Mouse (Mus musculus) lung, embryonic 14.5 days (tissue): ENCODE data around the gene Anapc2. TPM values are rescaled to one million over a fixed set of nuclear protein-coding genes. Genes with fewer than 3 reads are reported as not detected.

Experiments used
- ATAC-seq: fragments of 200-750 bp; cut with Nextera tagmentation; 2 replicates; pipeline ENCODE4 v1.8.0; 2017; ENCODE audit warnings: mild to moderate bottlenecking, moderate TSS enrichment, moderate library complexity; ENCODE audit not compliant: insufficient read depth
- DNase-seq: peaks from one replicate; pipeline ENCODE4 v3.0.0-alpha.2; 2015
- H3K27ac ChIP-seq: fragments of 300-500 bp; sonication (generic); 2 replicates; pipeline ENCODE4 v1.5.1; 2014; ENCODE audit warnings: low read depth, mild to moderate bottlenecking, moderate library complexity
- H3K27me3 ChIP-seq: fragments of 300-500 bp; sonication (generic); 2 replicates; pipeline ENCODE4 v1.6.1; 2014; ENCODE audit warnings: low read length, control low read depth; ENCODE audit not compliant: insufficient read depth
- H3K36me3 ChIP-seq: fragments of 300-500 bp; sonication (generic); 2 replicates; pipeline ENCODE4 v1.6.1; 2014; ENCODE audit warnings: control low read depth; ENCODE audit not compliant: insufficient read depth
- H3K4me1 ChIP-seq: fragments of 300-500 bp; sonication (generic); 2 replicates; pipeline ENCODE4 v1.6.1; 2014; ENCODE audit warnings: antibody characterized with exemption, control low read depth; ENCODE audit not compliant: insufficient read depth
- H3K4me2 ChIP-seq: fragments of 300-500 bp; sonication (generic); 2 replicates; pipeline ENCODE4 v1.6.1; 2014; ENCODE audit warnings: mild to moderate bottlenecking
- H3K4me3 ChIP-seq: fragments of 300-500 bp; sonication (generic); 2 replicates; pipeline ENCODE4 v1.5.1; 2014; ENCODE audit warnings: low read depth, low read length
- H3K9ac ChIP-seq: fragments of 300-500 bp; sonication (generic); 2 replicates; pipeline ENCODE4 v1.6.1; 2014
- H3K9me3 ChIP-seq: fragments of 300-500 bp; sonication (generic); 2 replicates; pipeline ENCODE4 v1.6.1; 2016; ENCODE audit warnings: low read depth, low read length, control low read depth
- CTCF ChIP-seq: IDR thresholded peaks from 2 replicates; pipeline ENCODE4 v1.5.1; 2016; ENCODE audit warnings: antibody characterized with exemption, low read depth
- WGBS: fragments of 180-500 bp; shearing (Covaris S2); extraction: QIAGEN DNeasy Blood & Tissue Kit; methylation state at CpG from one replicate; pipeline ENCODE4 v1.1.7; 2014; 5-methylcytosine and 5-hydroxymethylcytosine counted together
- polyA plus RNA-seq: library from polyadenylated mRNA; unstranded; fragments of >200 nt; fragmentation: Nextera tagmentation; extraction: Ambion mirVana; gene quantifications from 2 replicates; pipeline ENCODE4 v1.2.1, GENCODE M21; 2014

Gene Anapc2
- polyA plus RNA-seq, 1 experiment from 2014 or later: 119 TPM

DNA sequence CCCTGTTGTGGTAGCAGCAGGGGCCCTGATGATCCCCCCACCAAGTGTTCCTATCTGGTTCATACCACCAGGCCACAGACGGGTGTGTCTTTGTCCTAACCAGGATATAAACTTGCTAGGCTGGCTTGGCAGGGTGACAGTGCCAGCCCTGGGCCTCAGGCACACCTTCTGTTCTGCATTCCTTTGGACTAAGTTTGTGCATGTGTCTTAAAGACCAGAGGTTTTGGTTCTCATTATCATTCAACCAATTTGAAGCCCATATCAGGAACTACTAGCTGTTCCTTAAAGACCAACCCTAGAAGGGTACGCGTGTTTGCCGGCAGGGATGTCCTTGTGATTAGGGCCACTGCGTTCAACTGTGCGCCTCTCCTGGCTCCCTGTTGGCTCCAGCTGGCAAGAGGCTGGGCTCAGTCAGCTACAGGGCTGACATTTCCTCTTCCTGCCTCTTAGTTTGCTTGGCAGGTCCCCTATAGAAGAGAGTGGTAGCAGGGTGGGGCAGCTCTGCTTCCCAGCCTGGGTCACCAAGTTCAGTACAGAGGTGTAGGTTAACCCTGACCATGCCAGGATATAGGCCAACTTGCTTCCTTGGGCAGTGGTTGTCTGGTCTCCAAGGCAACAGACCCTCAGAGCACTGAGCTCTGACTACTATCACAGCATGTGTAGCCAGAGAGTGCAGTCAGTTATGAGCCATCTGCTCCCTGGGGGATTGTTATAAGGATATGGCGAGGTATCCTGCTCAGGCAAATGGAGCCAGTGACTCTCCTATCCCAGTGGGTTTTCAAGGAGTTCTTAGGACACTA is 14.8 kb downstream of the Anapc2 start:
- Histone ChIP-seq H3K9me3 (no peaks in the 10 kb centered on the region), H3K4me1 (0 out of 2 replicates have a peak, but pooled peaks cover 2% of the 10 kb centered on the region), H3K36me3 (peaks cover 42% of the 10 kb centered on the region), H3K4me2 (no peak overlapping the region), H3K4me3 (no peak overlapping the region), H3K27ac (peak overlapping the region; percentile 26; the same call in 1 of the 2 replicates), H3K9ac (no peak overlapping the region), H3K27me3 (peaks cover 42% of the 10 kb centered on the region)
- no peak for TF ChIP-seq CTCF
- DNase-seq (peak; percentile 41), ATAC-seq (peak; percentile 55; the same call in 1 of the 2 replicates)
- 48% methylated on average over 7 of the region's 7 CpGs for WGBS

DNA sequence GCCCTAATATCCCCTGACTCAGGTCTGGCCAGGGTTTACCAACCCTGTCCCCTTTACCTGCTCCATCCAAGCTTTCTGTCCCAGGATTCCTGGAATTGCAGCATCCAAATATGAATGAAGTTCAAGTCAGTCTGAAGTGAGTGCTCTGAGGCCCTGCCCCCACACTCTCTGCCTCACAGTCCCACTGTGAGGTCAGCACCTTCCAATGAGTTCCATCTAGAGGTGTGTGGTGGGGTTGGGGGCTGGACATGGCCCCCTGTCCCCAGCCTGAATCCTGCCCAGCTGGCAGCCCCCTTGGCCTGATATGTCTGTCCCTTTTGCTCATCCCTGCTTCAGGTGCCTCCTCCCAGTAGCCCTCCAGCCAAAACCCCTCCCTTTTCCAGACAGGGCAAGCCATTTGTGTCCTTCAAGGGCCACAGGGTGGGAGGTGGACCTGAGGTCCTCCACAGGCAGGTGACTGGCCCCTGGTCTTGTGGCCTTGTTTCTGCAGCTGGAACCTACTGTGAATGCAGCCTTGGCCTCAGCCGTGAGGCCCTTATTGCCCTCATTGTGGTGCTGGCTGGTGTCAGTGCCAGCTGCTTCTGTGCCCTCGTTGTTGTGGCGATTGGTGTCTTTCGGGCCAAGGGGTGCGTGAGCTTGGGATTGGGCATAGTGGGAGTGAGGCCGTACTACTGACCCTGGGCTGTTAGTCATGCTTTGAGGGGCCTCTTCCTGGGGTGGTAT is 15.8 kb downstream of the Anapc2 start, which contains the start of gene Tmem210:
TSS of gene Tmem210 (plus strand) at position 219 of the 723 bp plus-strand sequence.
- H3K9me3 ChIP-seq: no peaks in the 10 kb centered on the region
- 72% methylated on average over 6 of the region's 6 CpGs for WGBS
- no peak within 1 kb of the TSS for H3K4me2 ChIP-seq
- H3K36me3 ChIP-seq: peaks cover 32% of the 10 kb centered on the region
- H3K9ac ChIP-seq: no peak within 1 kb of the TSS
- 0 out of 2 replicates have a peak, but pooled peaks cover 2% of the 10 kb centered on the region for H3K4me1 ChIP-seq
- peak within 1 kb of the TSS; percentile 26; the same call in 1 of the 2 replicates for H3K27ac ChIP-seq
- TF ChIP-seq CTCF: no peak
- H3K27me3 ChIP-seq: peaks cover 53% of the 10 kb centered on the region
- no peak for DNase-seq
- no peak for ATAC-seq
- H3K4me3 ChIP-seq: no peak within 1 kb of the TSS

DNA sequence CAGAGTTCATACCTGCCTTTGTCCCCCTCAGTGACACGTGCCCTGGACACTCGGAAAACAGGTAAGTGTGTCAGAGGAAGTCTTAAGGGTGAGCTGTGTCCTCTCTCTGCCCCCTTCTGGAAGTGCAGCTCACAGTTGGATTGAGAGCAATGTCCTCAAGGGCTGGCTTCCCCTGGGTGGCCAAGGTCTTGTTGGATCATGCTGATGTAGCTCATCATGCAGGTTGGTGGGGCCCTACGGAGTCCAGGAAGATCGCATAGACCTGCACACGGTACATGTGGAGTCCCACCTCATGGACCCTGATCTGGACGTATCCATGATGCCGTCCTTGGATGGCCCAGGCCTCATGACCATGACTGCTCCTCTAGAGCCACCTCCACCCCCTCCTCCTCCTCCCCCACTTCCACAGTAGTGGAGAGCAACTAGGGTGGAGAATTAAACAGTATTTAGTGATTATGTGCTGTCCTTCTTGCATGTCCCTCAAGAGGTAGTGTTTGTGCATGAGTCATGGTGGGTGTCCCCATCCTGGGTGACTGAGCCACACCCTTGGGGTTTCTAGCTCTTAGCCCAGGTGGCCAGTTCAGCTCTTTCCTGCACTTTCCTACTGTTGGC is 16.6 kb downstream of the Anapc2 start:
- peaks cover 58% of the 10 kb centered on the region for H3K27me3 ChIP-seq
- no peak overlapping the region for H3K4me2 ChIP-seq
- peaks cover 25% of the 10 kb centered on the region for H3K36me3 ChIP-seq
- no peak overlapping the region for H3K4me3 ChIP-seq
- DNase-seq: no peak
- 0 out of 2 replicates have a peak, but pooled peaks cover 2% of the 10 kb centered on the region for H3K4me1 ChIP-seq
- no peak for ATAC-seq
- no peak overlapping the region for H3K9ac ChIP-seq
- no peak overlapping the region for H3K27ac ChIP-seq
- no peaks in the 10 kb centered on the region for H3K9me3 ChIP-seq
- TF ChIP-seq CTCF: no peak
- WGBS: 76% methylated on average over 7 of the region's 7 CpGs

DNA sequence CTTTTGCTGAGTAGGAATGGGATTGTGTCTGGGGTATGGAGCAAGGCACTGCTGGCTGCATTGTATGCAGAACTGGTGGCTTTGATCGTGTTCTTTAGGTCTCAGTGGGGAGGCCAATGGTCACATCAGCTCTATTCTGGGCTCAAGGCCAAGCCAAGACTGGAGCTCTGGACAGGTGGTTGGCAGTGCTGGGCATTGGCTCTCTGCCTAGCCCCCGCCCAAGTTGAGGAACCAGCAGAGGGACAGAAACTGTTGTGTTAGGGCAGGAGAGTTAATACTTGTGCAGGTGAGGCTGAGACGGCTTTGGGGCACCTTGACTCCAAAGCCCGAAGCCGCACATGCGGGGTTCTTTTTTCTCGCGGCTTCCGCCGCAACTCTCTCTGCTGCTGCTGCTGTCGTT is 17.4 kb downstream of the Anapc2 start, which contains the start of gene Lrrc26:
TSS of gene Lrrc26 (plus strand) at position 265 of the 400 bp plus-strand sequence.
- WGBS: 12% methylated on average over 11 of the region's 11 CpGs
- no peak for TF ChIP-seq CTCF
- no peak for ATAC-seq
- Histone ChIP-seq H3K4me3 (peak within 1 kb of the TSS; percentile 12; the same call in 1 of the 2 replicates), H3K27ac (no peak within 1 kb of the TSS), H3K27me3 (peaks cover 58% of the 10 kb centered on the region), H3K4me1 (0 out of 2 replicates have a peak, but pooled peaks cover 2% of the 10 kb centered on the region), H3K9me3 (no peaks in the 10 kb centered on the region), H3K36me3 (peaks cover 17% of the 10 kb centered on the region), H3K9ac (no peak within 1 kb of the TSS), H3K4me2 (peak within 1 kb of the TSS; percentile 19; the same call in 1 of the 2 replicates)
- DNase-seq: no peak

DNA sequence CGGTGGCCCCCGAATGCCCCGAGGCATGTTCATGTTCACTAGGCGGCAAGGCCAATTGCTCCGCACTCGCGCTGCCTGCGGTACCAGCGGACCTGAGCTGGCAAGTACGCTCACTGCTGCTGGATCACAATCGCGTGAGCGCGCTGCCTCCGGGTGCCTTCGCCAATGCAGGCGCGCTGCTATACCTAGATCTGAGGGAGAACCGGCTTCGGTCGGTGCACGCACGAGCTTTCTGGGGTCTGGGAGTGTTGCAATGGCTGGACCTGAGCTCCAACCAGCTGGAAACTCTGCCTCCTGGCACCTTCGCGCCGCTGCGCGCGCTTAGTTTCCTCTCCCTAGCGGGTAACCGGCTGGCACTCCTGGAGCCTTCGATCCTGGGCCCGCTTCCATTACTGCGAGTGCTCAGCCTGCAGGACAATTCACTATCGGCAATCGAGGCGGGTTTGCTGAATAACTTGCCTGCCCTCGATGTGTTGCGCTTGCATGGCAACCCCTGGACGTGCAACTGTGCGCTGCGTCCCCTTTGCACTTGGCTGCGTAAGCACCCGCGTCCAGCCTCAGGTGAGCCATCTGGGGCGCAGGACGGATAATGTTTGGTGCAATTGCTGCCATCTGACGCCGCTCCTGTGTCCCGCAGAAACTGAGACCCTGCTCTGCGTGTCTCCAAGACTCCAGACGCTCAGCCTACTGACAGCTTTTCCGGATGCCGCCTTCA is 18.0 kb downstream of the Anapc2 start:
- DNase-seq: no peak

DNA sequence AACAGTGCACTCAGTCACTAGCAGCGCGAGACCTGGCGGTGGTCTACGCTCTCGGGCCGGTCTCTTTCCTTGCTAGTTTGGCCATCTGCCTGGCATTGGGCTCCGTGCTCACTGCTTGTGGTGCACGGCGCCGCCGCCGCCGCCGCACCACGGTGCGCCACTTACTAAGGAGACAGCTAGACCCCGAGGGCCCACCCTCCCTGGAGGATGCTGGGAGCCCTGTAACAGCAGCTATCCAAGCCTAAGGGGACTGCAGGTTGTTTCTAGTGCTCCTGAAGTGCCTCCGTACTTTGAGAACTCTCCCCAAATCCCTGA is 18.5 kb downstream of the Anapc2 start:
- Histone ChIP-seq H3K4me1 (0 out of 2 replicates have a peak, but pooled peaks cover 2% of the 10 kb centered on the region), H3K4me2 (peak overlapping the region; percentile 19; the same call in 1 of the 2 replicates), H3K36me3 (peaks cover 6% of the 10 kb centered on the region), H3K27ac (no peak overlapping the region), H3K9me3 (no peaks in the 10 kb centered on the region), H3K9ac (no peak overlapping the region), H3K4me3 (no peak overlapping the region; the same call in 1 of the 2 replicates), H3K27me3 (peaks cover 58% of the 10 kb centered on the region)
- TF ChIP-seq CTCF: no peak
- DNase-seq: no peak
- ATAC-seq: no peak
- 0% methylated on average over 18 of the region's 18 CpGs for WGBS

More for the DNA sequence above, 18.0 kb downstream of the Anapc2 start:
- Histone ChIP-seq H3K27me3 (peaks cover 58% of the 10 kb centered on the region), H3K27ac (no peak overlapping the region), H3K4me2 (peak overlapping the region; percentile 19; the same call in 1 of the 2 replicates), H3K4me1 (0 out of 2 replicates have a peak, but pooled peaks cover 2% of the 10 kb centered on the region), H3K36me3 (peaks cover 11% of the 10 kb centered on the region), H3K4me3 (peak overlapping the region; percentile 12; the same call in 1 of the 2 replicates), H3K9ac (no peak overlapping the region), H3K9me3 (no peaks in the 10 kb centered on the region)
- no peak for TF ChIP-seq CTCF
- no peak for ATAC-seq
- WGBS: 3% methylated on average over 54 of the region's 54 CpGs
